Mouse (Mus musculus) embryo, embryonic 9.5 days (tissue): ENCODE measurements around the gene Tmem248.
"Not testable (repeated sequence)": the region's sequence is repeated elsewhere in the genome, so short reads cannot be mapped to it uniquely, and the experiment has no call there.

Source experiments
- DNase-seq: peaks from one replicate; pipeline ENCODE4 v3.0.0-alpha.2; 2017; ENCODE audit errors: extremely low spot score

Tmem248 gene

DNA sequence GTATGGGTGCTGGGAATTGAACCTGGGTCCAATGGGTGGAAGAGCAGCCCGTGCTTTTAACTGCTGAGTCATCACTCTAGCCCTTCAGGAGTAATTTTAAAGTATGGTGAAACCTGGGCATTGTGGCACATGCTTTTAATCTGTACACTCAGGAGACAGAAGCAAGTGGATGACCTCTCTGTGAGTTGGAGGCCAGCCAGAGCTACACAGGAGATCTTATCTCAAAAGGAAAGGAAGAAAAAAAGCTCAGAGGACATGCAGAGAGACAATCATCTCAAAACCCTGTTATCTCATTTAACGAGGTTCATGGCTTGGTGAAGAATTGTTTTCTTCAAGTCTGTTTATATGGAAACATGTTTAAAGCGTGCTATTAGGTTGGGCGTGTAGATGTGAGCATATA is 12.9 kb upstream of the Tmem248 start:
- DNase-seq, result no peak

GRCm38 (mm10) chr5:130204560-130204959 is 12.3 kb upstream of the Tmem248 start:
- DNase-seq, result no peak

- no peak for DNase-seq
Measured at GRCm38 (mm10) chr5:130205441-130206023, 11.3 kb upstream of the Tmem248 start.

DNA sequence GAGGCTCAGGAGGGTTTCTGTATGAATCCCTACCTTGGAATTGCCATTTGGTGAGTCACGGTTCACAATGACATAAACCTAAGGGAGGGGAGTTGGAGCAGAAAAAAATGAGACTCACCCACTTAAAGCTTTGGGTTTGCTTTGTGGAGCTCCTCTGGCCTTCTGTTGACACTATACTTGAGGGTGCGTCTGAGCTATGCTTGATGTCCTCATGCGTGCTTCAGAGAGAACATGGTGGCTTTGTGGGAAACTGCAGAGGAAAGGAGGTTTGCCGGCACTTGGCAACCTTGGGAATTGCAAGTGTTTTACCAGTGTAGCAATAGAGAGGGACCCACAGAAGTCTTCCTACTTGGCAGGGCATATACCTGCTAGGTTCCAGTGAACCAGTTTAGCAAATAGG is 9.6 kb upstream of the Tmem248 start:
- no peak for DNase-seq

DNA sequence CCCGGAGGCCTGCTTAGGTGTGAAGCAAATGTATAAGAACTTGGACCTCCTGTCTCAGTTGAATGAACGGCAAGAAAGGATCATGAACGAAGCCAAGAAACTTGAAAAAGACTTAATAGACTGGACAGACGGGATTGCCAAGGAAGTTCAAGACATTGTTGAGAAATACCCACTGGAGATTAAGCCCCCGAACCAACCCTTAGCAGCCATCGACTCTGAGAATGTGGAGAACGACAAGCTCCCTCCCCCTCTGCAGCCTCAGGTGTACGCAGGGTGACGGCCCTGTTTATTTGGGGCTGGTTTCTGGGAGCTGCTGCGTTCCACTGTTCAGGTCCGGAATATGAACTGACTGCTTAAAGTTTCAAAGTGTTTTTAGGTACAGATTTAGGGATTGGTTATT is 3.9 kb upstream of the Tmem248 start:
- no peak for DNase-seq

DNA sequence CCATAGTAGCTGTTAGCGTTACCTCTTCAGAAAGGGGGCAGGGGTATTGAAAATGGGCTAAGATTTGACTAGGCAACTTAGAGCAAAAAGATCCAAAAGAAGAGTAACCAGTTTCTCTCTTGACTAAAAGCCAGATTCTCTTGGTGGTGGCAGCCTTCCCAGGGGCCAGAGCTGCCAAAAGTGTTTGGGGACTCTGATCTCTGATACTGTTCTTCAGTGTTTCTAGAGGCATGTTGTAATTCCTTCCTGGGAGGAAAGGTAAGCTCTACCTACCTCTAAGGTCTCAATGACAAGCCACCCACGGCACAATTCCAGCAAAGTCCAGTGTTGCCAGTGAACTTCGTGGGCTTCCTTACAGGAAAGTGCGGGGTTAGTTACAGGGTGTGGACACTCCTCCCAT is 525 bp downstream of the Tmem248 start:
- DNase-seq, result no peak

- no peak for DNase-seq
Measured at GRCm38 (mm10) chr5:130218336-130218735, 1.5 kb downstream of the Tmem248 start.

DNA sequence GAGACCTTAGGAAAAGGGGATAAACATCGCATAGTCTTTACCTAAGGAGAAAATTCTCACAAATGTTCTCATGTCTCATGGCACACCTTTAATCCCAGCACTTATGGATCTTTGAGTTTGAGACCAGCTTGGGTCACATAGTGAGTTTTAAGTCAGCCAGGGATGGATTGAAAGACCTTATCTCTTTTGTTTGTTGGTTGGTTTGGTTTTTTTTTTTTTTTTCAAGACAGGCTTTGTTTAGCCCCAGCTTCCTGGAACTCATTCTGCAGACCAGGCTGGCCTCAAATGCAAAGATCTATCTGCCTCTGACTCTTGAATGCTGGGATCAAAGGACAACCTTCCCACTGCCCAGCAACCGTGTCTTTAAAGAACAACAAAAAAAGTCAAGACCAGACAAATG is 4.4 kb downstream of the Tmem248 start:
- DNase-seq, result no peak

DNA sequence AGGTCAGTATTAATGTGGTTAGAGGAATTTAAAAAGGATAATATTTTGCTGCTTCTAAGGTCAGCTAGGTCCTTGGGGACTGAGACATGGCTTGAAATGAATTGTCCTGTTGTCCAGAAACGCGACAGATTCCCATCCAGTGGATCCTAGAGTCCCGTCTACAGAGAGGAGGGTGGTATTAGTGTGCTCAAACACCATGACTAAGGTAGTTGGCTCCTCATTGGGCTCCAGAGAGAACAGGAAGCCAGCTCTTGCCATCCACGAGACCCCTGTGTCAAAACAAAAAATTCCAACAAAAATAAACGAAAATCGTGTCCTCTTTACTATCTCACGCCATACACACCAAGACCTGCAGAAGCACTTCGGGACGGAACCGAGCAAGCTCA is 4.9 kb downstream of the Tmem248 start:
- no peak for DNase-seq

- DNase-seq, result peak; percentile 97
Measured at GRCm38 (mm10) chr5:130222146-130223004, 5.5 kb downstream of the Tmem248 start.

DNA sequence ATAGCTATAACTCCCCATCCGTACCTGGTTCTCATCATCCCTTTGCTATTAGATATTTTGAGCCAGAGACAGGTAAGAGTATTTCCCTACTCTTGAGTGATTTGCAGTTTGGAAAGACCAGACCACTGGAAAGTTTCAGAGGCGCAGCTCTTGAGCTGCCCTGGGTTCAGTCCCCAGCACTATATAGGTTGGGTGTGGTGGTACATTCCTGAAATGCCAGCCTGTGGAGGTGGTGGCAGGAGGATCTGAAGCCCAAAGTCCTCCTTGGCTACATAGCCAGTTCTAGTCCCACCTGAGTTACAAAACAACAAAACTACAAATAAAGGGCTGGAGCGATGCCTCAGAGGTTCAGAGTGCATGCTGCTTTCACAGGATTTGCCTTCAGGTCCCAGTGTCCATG is 9.9 kb downstream of the Tmem248 start:
- no peak for DNase-seq

DNA sequence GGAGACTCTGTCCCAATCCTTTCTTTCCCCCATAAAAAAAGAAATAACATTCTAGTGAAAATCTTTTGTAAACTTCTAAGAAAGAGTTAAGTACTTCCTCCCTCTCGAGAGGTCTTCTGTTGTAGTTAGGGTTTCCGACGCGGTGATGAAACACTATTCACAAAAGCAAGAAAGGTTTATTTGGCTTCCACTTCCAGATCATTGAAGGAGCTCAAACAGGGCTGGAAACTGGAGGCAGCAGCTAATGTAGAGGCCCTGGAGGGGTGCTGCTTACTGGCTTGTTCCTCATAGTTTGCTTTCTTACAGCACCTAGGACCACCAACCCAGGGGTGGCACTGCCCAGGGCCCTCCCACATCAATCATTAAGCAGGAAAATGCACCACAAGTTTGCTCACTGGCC is 11.2 kb downstream of the Tmem248 start:
- no peak for DNase-seq

GRCm38 (mm10) chr5:130236302-130236701 is 19.4 kb downstream of the Tmem248 start:
- DNase-seq, result no peak

GRCm38 (mm10) chr5:130239236-130239635 is 22.4 kb downstream of the Tmem248 start:
- DNase-seq, result no peak

- DNase-seq, result no peak
Measured at GRCm38 (mm10) chr5:130239856-130240255, 23.0 kb downstream of the Tmem248 start.

GRCm38 (mm10) chr5:130241426-130241825 is 24.5 kb downstream of the Tmem248 start:
- no peak for DNase-seq

GRCm38 (mm10) chr5:130247823-130248222 is 30.9 kb downstream of the Tmem248 start:
- no peak for DNase-seq

DNA sequence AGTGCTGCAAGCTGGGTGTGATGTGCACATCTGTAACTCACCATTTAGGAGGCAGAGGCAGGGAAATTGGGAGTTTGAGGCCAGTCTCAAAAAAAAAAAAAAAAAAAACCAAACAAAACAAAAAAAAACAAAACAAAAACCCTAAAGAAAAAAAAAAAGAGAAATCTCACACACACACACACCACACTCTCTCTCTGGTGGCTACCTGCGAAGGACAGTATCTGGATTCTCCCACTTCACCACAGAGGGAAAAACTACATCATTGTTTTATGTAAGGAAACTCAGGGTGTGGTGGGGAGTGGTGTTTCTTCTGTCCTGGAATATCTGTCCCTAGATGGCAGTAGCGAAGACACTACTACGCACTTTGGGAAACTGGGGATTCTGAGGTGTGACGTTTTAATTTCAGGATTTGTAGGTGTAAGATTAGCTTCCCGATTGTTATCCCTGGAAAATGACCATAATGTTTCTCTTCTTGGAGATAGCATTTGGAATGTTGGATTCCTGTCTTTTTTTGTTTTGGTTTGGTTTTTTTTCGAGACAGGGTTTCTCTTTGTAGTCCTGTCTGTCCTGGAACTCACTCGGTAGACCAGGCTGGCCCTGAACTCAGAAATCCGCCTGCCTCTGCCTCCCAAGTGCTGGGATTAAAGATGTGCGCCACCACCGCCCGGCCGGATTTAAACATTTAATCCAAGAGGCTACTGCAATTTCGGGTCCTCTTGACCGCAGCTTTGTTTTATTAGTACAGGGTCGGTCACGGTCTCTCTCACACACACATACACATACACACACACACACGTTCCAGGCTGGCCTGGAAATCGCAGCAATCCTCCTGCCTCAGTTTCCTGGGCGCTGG is 37.5 kb downstream of the Tmem248 start:
- peak; percentile 42 for DNase-seq

DNA sequence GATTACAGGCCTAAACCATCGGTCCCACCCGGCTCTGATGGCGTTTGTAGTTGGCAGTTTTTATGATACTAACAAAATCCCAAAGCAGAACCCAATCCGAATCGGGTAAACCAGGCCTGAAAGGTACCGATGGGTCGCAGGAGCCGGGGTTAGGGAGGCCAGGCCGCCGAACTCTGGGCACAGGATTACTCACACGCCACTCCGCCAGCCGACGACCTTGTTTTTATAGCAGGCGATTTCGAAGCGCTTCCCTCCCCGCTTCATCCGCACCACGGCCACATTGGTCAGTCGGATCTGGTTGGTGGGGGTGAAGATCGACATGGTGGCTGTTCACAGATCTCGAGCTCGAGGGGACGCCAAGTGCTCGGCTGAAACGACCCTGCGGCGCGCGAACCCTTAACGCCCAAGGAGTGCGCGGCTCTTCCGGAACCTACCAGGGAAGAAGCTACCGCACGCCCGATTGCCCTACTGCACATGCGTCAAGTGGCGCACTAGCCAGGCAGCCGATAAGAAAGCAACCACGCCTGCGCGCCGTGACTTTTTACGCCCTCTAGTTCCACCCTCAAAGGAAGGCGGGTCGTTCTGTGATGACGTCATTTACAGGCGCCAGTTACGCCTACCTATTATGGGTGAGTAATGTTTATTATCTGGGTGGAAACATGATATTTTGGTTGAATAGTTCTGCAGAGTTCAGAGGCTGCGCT is 38.3 kb downstream of the Tmem248 start, which contains the start of the genes Sbds and Tyw1:
Sbds (minus strand) TSS at position 514 of the 704 bp plus-strand sequence.
Tyw1 (plus strand) TSS at position 603 of the 704 bp plus-strand sequence.
- DNase-seq, result peak; percentile 96

GRCm38 (mm10) chr5:130255799-130256525 is 39.1 kb downstream of the Tmem248 start:
- not testable (repeated sequence) for DNase-seq

DNA sequence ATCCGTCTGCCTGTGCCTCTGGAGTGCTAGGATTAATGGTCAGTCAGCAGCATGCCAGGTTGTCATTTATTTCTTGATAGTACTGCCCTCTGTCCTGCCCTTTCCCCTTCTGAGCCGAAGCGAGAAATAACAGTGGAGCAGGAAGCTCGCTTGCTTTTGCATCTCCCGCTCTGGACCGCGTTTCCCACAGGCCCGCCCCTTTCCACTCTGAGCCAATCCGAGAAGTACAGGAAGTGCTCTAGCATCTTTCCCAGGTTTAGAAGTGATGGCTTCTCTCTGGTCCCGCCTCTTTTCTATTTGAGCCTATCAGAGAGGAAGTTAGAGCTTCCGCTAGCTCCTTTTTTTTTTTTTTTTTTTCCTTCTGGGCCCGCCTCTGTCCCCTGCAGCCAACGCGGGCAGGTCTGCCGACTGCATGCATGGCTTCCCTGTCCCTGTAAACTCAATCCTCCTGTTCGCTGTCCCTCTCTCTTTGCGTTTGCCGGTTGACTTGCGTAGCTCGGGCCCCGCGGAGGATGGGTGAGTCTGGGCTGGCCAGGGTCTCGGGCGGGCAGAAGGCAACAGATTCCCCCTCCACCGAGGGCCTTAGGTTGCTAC is 39.9 kb downstream of the Tmem248 start:
- DNase-seq, result peak; percentile 90
